In the genomic region with DNA sequence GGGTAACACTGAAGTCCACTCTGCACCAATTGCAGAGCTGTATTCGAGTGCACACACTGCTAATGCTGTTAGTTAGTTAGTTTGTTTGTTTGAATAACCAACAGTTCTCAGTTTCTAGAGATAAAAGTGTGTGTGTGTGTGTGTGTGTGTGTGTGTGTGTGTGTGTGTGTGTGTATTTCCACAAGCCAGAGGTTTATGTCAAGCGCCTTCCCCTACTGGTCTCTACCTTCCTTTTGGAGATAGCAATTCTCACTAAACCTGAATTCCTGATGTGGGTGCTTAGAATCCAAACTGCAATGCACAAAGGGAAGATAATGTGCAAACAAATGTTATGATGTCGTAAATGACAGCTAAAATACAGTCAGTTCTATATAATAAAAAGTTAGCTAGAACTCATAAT, we compare ENCODE assay signal across 17 mouse cellular contexts.
"Had no signal": no experiment of that assay in that cellular context is flagged by ENCODE, and none has a peak within 500 bp of the region (broad histone marks: within the 10 kb centered on the region; RNA-seq: fewer than 3 reads in every experiment).

No protein-coding gene starts in this region.

- H3K9ac ChIP-seq: limb, embryonic 12.5 days; limb, embryonic 15.5 days; lung, embryonic 14.5 days; midbrain, embryonic 12.5 days; midbrain, embryonic 15.5 days; neural tube, embryonic 13.5 days had no signal

- H3K27ac ChIP-seq: limb, embryonic 12.5 days; limb, embryonic 15.5 days; midbrain, embryonic 12.5 days; midbrain, embryonic 15.5 days; neural tube, embryonic 13.5 days; stomach, postnatal 0 days had no signal

- H3K9me3 ChIP-seq: limb, embryonic 12.5 days; limb, embryonic 15.5 days; midbrain, embryonic 12.5 days; midbrain, embryonic 15.5 days; neural tube, embryonic 13.5 days had no signal

- H3K4me3 ChIP-seq: limb, embryonic 12.5 days; limb, embryonic 15.5 days; midbrain, embryonic 12.5 days; midbrain, embryonic 15.5 days; neural tube, embryonic 13.5 days had no signal

- ATAC-seq: intestine, embryonic 16.5 days; lung, postnatal 0 days; midbrain, embryonic 15.5 days had no signal

- H3K36me3 ChIP-seq: limb, embryonic 12.5 days; limb, embryonic 15.5 days; midbrain, embryonic 12.5 days; midbrain, embryonic 15.5 days; neural tube, embryonic 13.5 days had no signal

- H3K27me3 ChIP-seq: limb, embryonic 12.5 days; limb, embryonic 15.5 days; midbrain, embryonic 12.5 days; midbrain, embryonic 15.5 days; neural tube, embryonic 13.5 days had no signal

- DNase-seq: kidney, adult 18-20 months; kidney, adult 9 months; kidney, postnatal 14 days; kidney, postnatal 4 days; left cerebral cortex, postnatal 4 days; lung, embryonic 14.5 days; retina, postnatal 1 day; right cerebral cortex, postnatal 25 days; spleen, adult 18-20 months had no signal

- H3K4me2 ChIP-seq: limb, embryonic 12.5 days; limb, embryonic 15.5 days; lung, embryonic 14.5 days; midbrain, embryonic 12.5 days; midbrain, embryonic 15.5 days; neural tube, embryonic 13.5 days had no signal
